Mouse (Mus musculus) urinary bladder, postnatal 0 days (tissue): Measurements from ENCODE around the gene Ajap1. TPM values are rescaled to one million over a fixed set of nuclear protein-coding genes. Genes with fewer than 3 reads are reported as not detected.

ENCODE experiments used
- polyA plus RNA-seq: library from polyadenylated mRNA; unstranded; fragments of >200 nt; fragmentation: Nextera tagmentation; extraction: Ambion mirVana; gene quantifications from 2 replicates; pipeline ENCODE4 v1.2.1, GENCODE M21; 2015

Ajap1 gene
- 0.44 and 0.51 TPM in 2 replicates for polyA plus RNA-seq

GRCm38 (mm10) chr4:153482459-153483338 is at the start of gene Ajap1:
TSS of gene Ajap1 (minus strand) at chr4:153482811.

